Mouse (Mus musculus) frontal cortex, postnatal 25 days (tissue): ENCODE measurements around the gene Syk.
A peak's percentile ranks its signal among the peaks of the same experiment; 100 is the strongest.

Source experiments
- DNase-seq, 2 experiments: peaks; one replicate each; pipeline ENCODE4 v3.0.0; 2022; ENCODE audit warnings: low spot score in 2 of 2

Syk gene

DNA sequence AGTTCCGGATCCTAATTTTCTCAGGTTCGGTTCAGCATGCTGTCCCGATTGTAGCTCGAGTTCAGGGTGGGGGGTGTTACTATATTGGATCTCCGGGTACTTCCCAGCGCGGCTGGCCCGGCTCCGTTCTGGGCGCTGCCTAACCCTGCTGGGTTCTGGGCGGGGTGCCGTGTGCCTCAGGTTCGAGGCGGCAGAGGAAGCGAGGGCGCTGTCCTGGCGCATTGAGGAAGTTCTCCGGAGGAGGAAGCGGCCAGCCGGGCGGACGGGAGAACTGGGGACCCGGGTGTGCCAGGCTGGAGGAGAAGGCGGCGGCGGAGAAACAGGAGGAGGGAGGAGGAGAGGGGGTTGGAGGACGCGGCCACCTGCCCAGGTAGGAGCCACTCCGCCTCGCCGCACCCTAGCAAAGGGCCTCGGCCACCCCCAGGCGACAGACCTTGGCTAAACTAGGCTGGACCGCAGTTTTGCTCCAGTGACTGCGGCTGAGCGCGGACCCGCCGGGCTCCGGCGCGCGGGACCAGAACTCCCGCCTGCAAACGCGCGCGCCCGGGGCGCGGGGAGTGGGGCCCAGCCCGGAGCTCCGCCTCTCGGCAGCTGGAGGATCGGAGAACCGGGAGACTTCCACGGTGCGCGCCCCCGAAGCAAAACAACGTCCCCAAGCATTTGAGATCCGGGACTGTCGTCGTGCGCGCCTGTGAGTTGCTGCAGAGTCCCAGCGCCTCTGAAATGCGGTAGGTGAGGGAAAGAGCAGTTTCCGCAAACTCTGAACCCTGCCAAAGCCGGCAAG is at the start of gene Syk:
Gene Syk (plus strand): TSS at position 296 of the 784 bp plus-strand sequence.
- peak in 1 of 2 experiments; percentile 28 for DNase-seq

DNA sequence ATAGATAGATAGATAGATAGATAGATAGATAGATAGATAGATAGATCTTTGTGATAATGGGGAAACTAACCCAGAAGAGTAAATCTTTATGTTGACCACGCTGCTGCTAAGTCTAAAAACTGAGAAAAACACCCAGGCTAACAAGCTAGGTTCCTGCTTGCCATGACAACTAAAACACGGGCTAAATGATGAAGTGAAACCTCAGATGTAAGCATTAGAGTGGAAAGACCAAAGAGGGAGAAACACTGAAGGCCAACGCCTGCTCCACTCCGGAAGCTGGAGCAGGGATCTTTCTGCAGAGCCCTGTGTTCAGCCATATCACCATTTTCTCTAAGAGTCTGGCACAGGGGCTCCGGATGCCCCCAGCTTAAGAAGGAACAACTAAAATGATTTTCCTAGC is 49.3 kb upstream of the Syk start:
- DNase-seq = no peak

DNA sequence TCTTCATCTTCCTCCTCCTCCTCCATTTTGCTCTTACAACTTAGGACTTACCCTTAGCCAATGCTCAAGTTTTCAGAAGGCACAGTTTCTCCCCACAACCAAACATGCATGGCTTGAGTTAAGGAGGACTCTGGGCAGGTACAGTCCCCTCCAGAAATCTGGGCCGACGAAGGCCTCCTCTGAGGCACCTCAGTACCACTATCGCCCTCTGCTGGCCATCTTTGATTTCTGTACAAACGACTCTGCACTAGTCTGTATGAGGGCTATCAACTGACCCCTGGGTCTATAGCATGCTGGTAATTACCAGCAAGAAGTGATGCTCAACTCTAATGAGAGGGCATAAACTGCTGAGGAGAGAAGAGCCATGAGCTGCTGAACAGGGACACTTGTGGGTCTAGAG is 47.4 kb upstream of the Syk start:
- DNase-seq = peak in 1 of 2 experiments; percentile 48

DNA sequence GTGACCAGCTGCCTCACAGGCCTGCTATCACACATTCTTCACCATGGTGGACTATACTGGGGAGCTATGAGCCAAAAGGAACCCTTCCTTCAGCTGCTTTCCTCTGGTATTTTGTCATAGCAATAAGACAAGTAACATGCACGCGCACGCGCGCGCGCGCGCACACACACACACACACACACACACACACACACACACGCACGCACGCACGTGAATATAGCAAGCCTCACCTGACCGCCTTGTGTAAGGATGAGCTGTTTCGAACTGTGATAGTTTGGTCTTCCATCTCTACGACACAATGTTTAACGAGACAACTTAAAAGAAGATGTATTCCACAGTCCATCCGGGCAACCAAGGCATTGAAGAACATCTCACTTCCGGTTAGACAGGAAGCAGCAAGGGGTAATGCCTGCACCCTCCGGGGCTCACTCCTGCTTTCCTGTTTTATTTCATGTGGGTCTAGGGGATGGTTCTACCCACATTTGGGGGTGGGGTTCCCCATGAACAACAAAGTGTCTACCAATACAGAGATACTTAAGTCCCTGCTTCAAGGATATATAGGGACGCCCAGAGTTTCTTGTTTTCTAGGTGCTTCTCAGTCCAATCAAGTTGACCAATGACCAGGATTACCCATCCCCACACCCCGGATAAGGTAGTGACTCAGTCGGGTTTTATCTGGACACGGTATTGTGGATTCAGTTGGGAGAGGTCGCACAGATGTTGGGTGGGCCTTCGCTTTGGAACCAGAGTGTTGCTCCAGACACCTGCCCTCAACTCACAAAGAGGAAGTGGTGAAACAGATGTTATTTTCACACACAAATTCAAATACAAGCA is 45.0 kb upstream of the Syk start:
- DNase-seq = no peak

DNA sequence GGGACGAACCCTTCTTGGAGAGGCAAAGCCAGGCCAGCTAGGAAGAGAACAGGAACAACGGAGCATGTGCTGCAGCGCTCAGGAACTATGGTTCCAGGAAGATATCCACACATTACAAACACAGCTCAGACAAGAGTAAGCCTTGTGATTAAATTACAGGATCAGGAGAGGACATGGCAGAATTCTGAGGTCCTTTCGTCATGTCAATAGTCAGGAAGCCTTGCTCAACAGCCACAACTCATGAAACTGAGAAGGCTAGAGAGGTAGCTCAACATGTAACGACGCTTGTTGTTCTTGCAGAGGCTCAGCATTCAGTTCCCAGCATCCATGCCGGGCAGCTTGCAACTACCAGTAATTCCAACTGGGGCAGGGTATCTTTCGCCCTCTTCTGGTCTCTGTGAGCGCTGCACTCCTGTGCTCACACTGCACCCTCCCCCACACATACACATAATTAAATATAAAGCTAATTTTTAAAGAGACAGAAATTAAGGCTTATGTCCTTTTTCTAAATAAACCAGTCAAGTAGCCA is 44.3 kb upstream of the Syk start:
- no peak for DNase-seq

DNA sequence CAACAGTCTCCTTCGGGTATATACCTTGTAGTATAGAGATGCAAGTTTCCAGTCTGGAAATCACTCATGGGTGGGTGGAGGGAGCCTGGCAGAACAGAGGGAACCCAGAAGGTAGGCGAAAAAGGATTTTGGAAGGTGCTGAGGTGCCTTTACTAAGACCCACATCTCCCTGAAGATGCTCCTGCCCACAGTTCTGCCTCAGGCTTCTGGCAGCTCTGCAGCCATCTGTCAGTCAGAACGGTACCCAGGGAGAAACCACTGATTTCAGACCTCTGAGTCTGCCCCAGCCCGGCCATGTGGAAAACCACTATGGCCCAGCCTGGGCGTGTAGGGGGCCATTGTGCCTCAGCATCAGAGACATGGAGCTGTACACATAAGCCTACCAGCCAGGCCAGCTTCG is 43.5 kb upstream of the Syk start:
- DNase-seq = no peak

DNA sequence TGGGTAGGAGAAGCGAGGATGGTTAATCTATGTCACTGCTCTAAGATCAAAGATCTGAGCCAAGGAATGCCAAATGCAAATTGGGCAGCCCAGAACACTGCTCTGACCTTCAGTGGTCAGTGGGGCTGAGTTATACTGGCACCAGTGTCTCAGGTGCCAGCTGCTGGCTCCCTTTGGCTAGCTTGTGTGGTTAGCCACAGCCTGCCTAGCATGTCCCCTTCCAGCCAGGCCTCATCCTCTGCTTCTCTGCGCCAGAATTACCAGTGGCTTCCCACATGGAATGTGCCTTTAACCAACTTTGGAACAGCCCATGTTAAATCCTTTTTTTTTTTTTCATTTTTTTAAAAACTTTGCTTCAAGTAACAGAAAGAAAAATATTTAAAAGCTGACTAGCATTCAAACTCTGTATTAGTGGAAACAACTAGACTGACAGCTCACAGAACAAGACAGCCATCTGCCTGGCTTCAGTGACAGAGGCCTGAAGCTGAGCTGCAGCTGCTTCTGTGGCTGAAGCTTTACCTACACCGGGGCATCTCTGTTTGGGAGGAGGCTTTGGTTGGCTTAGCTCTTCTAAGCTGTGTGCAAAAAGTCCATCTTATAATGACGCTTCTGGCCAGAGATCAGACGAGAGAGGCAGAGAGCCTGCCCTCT is 41.5 kb upstream of the Syk start:
- no peak for DNase-seq

DNA sequence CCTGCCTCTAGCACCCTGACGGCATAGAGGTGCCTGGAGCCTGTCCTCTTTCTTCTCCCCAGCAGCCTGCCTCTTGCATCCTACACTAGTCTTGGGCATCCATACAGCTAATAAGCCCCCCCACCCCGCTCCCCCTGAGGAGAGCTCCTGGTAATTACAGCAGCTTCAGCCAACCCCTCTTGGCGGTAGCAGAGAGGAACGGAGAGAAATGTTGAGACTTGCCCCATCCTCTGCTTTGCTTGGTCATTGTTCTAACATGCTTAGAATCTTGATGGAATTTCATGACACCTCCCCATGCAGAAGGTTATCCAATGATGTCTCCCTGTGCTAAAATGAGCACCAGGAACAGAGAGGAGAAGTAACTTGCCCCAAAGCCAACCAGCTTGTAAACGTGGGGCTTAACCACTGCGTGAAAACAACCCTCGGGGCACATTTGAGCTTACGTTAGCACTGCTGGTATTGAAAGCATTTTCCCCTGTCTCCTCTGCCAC is 40.9 kb upstream of the Syk start:
- no peak for DNase-seq

DNA sequence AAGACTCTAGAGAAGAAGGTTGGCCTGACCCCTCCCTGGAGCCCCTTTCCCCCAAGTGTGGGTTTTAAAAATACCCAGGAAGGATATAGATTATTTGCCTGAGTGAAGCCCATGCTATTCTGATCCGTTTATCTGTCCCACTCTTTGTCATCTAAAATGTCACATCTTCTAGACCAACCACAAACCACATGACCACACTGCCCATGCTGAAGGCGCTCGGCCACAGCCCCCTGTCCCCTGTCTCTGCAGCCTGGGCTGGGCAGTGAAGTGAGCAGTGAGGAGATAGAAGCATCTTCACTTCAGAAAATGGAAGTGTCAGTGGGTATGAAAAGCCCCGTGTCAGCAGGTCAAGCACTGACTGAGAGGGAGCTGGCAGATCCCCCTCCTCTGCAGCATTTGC is 40.3 kb upstream of the Syk start:
- DNase-seq = no peak

DNA sequence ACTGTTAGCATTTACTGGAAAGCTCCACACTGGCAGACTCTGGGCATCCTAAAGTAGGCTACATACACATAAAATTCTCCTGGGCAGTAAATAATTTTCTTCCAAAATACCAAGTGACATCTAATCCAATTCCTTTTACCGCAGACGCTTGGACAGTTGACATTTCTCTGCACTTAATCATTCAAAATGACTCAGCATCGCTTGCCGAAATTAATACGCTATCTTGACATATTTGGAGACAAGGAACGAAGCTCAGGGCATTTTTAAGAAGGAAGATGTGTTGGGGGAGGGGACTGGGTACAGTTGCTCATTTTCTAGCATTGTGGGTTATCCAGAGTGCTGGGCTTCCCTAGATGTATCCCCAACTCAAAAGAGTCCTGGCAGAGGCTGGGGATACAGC is 36.7 kb upstream of the Syk start:
- DNase-seq = no peak

DNA sequence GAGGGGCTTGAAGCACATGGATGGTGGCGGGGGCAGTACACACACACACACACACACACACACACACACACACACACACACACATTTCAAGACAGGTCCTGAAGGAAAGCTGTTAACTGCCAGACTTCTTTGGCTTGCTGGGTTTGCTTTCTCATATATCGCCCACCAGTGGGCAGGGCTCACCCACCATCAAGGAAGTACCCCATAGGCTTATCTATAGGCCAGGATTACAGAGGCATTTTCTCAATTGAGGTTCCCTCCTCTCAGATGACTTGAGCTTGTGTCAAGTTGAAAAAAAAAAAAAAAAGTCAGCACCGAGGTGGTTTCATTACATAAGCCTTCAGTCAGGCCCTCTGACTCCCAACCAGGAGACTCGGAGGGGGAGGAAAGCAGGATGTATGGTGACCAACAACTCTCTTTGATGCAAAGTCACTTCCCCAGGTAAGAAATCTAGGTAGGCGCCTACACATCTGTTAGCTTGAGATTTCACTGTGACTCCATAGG is 32.2 kb upstream of the Syk start:
- no peak for DNase-seq

DNA sequence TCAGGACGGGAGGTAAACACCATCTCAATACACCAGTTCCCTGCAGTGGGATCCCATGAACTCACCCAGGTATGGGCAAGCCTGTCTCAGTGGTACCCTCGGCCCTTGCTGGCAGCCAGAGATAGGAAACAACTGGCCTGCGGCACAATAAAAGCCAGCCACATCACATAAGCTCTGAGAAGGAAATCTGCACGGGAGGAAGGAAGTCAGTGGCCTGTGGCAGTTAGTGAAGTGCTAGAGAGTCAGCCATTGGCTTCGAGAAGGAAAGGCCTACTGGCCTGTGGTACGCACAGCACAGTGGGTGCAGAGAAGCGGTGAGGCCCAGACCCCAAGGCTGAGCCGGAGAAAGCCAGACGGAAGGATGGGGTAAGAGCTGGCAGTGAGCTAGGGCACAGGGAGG is 31.7 kb upstream of the Syk start:
- DNase-seq = no peak

DNA sequence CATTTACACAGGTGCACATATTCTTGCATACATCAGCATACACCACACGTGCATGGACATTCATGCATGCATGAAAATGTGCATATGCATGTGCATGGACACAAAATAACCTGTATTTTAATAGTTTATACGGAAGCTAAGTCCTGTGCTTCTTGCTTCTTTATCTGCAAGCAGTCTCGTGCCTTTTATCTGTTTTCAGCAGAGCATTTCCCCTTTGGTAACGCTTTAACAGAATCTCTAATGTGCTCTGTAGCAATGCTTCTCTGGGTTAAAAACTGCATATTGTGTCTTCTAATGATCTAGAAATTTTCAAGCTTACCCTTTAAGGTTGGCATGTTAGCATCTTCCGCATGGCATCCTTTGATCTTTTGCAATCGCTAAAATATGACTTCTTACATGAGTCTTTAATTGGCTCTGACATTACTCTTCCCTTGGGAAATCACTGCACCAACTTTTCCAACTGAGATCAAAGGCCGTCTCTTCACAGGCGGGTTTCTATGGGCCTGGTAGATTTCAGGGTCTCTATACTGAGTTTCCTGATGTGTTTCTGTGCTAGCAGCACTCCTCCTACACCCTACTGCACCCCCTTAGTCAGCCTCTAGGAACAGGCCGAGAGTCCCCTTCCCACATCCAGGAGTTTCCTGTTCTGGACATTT is 30.0 kb upstream of the Syk start:
- DNase-seq = no peak

DNA sequence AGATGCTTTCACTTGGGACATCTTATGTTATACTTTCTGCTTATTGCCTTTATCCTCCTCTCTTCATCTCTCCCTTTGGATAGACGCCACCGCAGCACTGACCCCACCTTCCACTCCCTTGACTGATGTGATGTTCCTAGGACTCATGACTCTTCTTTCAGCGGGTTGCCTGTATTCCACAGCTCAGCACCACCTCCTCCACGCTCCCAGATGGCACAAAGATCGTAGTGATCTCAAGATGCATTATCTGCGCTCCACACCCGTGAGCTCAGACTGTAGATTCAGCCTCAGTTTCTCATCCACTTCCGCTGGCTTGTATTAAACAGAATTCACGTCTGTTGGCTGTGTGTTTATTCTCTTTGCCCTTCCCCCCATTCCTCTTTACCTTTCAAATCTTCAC is 28.3 kb upstream of the Syk start:
- no peak for DNase-seq

DNA sequence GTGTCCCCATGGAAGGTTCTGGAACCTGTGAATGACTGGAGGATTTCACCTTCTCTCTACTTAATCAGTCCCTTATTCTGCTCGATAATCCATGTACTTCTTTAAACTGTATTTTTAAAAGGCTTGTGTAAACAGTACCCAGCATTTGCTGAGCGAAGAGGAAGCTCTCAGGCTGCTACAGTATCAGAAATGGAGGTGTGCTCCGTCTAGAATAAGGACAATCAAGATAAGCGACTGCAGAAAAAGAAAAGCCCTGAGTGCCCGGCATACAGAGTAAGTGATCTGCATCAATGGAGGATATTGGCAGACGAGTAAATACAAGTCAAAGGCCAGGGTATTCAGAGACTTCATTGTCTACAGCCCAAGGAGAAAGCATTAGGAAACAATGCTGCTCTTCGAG is 25.6 kb upstream of the Syk start:
- DNase-seq = no peak

DNA sequence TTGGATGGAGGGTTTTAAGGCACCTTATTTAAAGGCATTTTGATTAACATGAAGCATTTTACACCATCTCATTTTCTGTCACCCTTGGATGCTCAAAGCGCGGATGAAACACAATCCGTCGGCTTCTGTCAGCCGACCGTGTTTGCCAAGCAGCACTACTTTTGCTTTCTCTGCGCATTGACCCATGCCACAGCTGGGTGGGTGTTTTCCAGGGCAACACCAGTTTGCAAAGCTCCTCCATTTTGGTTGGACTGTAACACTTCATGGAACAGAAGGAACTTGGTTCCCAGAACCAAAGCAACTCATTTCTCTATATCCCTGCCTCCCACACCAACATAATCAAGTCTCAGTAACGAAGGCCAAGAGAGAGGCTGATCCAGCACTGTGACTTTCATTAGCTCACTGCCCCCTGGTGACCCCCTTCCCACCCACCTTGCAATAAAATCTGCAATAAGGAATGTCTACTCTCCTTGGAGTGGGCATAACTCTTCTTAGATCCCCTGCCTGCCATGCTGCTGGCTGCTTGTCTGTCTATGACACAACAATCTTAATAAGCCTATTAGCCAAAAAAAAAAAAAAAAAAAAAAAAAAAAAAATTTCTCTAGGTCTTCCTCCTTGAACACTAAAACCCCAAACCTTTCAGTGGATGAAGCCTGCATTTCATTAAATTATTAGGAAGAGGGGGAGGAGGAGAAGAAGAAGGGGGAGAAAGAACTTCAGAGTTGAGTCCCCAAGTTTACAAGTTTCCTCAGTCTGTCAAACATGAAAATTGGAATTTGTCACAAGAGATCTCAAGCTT is 21.4 kb upstream of the Syk start:
- DNase-seq = no peak

DNA sequence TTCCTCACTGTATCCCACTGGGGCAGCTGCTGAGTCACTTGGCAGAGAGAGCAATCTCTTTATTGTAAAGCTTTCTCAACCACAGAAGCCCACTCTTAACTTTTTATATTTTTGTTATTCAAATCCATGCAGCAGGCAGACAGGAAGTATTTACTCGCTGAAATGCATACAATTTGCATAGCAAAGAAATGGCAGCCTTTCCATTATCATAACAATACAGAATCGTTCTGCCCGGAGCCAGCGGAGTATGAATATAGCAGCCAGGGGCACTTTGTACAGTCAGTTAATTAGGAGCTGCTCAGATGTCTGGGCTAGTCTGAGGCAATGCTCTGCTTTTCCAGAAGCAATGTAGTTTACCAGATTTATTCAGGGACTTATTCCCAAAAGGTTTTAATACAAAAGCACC is 20.8 kb upstream of the Syk start:
- no peak for DNase-seq

DNA sequence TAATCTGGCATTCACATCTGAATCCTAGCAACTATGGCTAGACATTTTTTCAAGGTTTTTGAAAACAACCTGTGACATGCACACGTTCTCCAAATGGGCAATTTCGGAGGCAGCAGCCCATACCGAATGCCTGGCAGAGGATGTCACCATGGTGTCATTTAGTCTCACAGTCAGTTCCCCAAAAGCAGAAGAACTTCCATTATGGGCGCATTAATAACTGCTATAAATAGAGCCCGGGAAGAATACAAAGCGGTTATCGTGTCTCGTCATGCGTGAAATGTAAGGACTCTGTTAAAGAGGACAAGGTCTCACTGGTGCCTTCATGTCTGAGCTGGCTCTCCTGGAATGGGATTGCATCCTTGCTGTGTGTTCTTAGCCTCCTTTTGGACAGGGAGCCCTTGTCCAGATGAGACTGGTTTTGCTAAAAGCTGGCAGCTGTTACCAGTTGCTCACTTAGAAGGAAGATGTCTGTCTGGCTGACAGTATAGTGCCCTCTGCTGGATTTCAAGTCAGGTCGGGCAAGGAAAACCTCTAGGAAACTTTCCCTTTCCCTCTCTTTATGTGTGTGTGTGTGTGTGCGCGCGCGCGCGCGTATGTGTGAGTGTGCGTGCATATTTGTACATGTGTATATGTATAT is 17.8 kb upstream of the Syk start:
- DNase-seq = no peak

DNA sequence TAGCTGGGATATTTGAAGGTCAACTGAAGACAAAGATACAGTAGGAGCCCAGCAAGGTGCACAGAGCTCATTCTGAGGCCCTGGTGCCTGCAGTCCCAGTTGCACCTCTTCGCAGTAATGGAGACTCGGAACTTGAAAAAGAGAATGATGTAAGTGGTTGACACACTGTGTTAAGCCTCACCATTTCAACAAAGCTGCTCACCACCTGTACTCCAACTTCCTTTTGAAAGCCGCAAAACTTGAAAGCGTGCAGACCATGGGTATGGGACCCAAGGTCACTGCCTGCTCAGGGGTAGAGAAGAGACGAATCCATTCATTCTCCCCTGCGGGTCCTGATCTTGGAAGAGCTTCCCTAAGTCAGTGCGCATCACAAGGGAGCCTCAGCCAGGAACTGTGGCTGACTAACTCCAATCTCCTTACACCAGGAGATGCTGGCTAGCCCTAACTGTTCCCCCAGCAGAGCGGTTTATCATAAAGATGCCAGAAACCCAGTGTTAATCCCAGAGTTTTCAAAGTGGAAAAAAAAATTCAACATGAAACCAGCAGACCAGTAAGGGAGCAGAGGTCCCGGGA is 16.7 kb upstream of the Syk start:
- DNase-seq = no peak

DNA sequence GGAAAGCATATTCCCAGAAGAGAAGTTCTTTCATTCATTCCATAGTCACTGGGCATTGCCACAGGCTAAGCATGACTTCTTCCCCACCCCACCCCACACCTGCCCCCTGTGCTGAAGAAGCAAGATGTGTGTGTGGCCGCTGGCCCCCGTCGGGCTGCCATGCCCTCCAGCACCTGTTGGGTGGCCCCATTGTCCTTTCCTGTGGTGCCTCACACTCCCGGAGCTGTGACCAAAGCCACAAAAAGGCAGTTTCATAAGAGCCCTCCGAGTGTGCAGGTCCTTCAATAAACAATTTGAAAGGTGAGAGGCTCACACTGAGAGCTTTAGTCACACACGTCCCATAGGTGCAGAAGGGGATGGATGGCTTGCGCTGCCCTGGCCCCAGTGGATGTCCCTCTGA is 16.2 kb upstream of the Syk start:
- no peak for DNase-seq
